Mouse (Mus musculus): ENCODE measurements at regions not wholly inside any gene's neighbourhood (a gene's known extent, or its start where the extent isn't known, plus 50 kb on each side); places are given as distances from the start of the nearest gene placed in this dataset.

DNA sequence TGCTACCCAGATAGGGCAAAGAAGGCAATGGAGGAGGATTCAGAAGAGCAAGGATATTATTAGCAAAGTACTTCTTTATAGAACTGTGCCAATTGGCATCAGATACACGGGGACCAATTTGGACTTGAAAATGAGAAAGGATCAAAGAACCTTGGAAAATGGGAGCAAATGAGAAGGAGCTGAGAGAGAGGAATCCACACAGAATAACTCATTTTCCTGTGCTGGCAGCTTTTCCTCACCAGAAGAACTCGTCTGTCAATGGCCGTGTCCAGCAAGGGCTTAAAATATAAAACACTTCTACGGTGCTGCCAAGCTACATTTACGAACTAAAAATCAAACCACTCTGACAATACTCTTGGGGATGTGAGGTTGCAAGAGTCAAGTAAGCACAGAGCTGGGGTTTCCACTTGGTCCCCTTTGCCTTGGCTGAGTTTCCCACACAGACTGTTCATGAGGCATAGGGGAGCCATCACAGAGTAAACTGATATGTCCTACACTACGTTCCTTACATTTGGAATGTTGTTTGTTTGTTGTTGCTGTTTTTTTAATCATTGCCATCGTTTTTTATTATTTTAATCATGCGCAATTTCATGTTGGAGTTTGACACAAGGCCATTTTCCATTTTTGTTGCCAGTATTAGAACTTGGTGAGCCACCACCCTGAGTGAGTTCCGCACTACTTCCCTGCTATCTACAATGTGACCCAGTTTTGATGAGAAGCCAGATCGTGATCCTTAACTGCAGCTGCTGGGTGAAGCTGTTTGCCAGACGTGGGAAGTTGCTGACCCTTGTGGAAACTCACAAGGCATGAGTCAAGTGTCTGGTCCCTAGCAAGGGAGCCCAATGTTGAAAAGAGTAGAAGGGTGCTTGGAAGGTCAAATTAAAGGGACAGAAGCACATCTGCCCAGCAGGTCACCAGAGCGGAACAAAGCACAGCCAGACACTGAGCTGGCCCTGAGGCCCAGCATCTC, 95.5 kb upstream of the Ddit4l start:
- TF ChIP-seq CTCF (IDR thresholded peaks at IDR 0.05; ENCODE audit: low read depth), result no peak
- TF ChIP-seq EP300 (IDR thresholded peaks at IDR 0.05; ENCODE audit: low read depth), result no peak
